Mouse (Mus musculus): ENCODE measurements around the gene Mef2a. TPM values are rescaled to one million over a fixed set of nuclear protein-coding genes. Genes with fewer than 3 reads are reported as not detected.

Gene Mef2a
- polyA plus RNA-seq, 1 experiment from 2014 or later, result 38.4 TPM

DNA sequence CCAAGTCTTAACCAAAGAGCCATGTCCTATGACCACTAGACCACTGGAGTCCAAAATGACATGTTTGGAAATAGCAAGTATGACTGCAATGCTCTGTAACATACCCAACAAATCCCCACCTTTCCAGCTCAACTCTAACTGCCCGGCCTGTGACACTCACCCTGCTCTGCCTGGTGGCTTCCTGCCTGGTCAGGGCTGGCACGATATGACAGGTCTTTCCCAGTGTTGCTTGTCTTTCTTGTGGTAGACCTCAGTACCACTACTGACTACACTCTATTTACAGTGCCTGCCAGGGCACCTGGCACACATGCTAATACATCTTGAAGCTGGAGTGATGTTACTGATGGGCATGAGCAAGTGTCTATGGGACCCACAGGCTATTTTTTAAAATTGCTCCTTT is 134.9 kb downstream of the Mef2a start:
- H3K27ac ChIP-seq, result no peak overlapping the region
- no peak for ATAC-seq (ENCODE audit: insufficient read depth, low FRiP score, low read depth)
- no peak overlapping the region for H3K4me3 ChIP-seq (replicated peaks)
- H3K9me3 ChIP-seq, result no peaks in the 10 kb centered on the region
- H3K9ac ChIP-seq, result no peak overlapping the region
- no peak overlapping the region for H3K4me2 ChIP-seq
- peaks cover 20% of the 10 kb centered on the region for H3K36me3 ChIP-seq
- 81% methylated on average over 2 of the region's 2 CpGs for WGBS
- no peaks in the 10 kb centered on the region for H3K27me3 ChIP-seq (replicated peaks)
- H3K4me1 ChIP-seq, result no peaks in the 10 kb centered on the region

DNA sequence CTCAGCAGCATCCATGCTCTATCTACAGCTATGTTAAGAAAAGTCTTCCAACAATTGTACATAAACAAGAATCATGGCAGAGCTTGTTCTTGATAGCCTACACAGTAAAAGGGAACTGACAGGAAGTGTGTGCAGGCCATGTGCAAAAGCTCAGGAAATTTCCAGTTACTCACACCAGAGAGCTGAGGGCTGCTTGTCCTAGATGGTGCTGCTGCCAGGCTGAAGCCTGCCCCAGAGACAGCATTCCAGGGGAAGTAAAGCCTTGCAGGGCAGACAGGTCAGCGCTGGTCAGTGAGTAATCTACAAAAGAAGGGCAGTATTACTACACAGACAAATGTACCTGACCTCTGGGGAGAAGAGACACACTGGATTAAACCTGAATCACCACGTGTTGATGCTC is 136.3 kb downstream of the Mef2a start:
- H3K9me3 ChIP-seq, result no peaks in the 10 kb centered on the region
- no peak overlapping the region for H3K27ac ChIP-seq
- H3K9ac ChIP-seq, result no peak overlapping the region
- no peaks in the 10 kb centered on the region for H3K4me1 ChIP-seq
- peaks cover 20% of the 10 kb centered on the region for H3K36me3 ChIP-seq
- H3K27me3 ChIP-seq (replicated peaks), result no peaks in the 10 kb centered on the region
- no peak for ATAC-seq (ENCODE audit: insufficient read depth, low FRiP score, low read depth)
- no peak overlapping the region for H3K4me2 ChIP-seq
- WGBS, result 83% methylated on average over 2 of the region's 2 CpGs
- no peak overlapping the region for H3K4me3 ChIP-seq (replicated peaks)

DNA sequence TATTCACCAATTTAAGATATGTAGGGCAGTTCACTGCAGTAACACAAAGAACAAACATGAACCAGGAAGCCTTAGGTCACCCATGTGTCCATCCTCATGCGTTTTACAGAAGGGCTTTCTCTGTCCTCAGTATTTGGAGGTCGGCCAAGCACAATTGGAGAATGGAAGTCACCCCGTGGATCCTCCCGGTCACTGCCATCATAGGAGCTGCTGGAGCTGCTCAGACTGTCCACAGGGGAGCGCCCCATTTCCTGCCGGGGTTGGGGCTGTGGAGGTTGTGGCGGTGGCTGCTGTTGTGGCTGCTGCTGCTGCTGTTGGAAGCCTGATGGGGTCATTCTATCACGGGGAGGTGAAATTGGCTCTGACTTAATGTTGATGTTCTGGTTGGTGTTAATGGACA is 137.9 kb downstream of the Mef2a start:
- WGBS, result 70% methylated on average over 8 of the region's 8 CpGs
- no peak for ATAC-seq (ENCODE audit: insufficient read depth, low FRiP score, low read depth)
- peaks cover 26% of the 10 kb centered on the region for H3K36me3 ChIP-seq

DNA sequence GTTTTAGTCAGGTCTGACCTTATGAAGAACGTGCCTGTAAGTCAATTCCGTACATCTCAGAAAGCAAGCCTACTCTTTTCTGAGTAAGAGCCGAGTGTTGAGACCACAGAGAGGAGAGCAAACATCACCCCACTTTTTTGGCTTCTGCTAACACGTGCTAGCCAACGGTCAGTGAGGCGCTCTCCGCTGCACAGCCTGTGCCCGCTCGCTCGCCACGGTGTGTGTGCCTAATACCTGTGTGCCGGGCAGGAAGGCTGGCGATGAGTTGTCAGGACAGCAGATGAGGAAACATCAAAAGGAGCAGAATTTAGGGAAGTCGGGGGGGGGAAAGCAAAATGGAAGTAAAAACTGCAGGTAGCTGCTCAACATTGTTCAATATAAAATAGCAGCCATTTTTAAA is 140.2 kb downstream of the Mef2a start:
- no peak overlapping the region for H3K9ac ChIP-seq
- no peak overlapping the region for H3K4me2 ChIP-seq
- ATAC-seq (ENCODE audit: insufficient read depth, low FRiP score, low read depth), result no peak
- peaks cover 26% of the 10 kb centered on the region for H3K36me3 ChIP-seq
- H3K27me3 ChIP-seq (replicated peaks), result no peaks in the 10 kb centered on the region
- H3K4me3 ChIP-seq (replicated peaks), result no peak overlapping the region
- WGBS, result 90% methylated on average over 14 of the region's 14 CpGs
- H3K4me1 ChIP-seq, result no peaks in the 10 kb centered on the region
- H3K9me3 ChIP-seq, result no peaks in the 10 kb centered on the region
- no peak overlapping the region for H3K27ac ChIP-seq

More for the DNA sequence above, 137.9 kb downstream of the Mef2a start:
- no peak overlapping the region for H3K4me2 ChIP-seq
- H3K9me3 ChIP-seq, result no peaks in the 10 kb centered on the region
- H3K4me1 ChIP-seq, result no peaks in the 10 kb centered on the region
- no peak overlapping the region for H3K9ac ChIP-seq
- no peaks in the 10 kb centered on the region for H3K27me3 ChIP-seq (replicated peaks)
- H3K4me3 ChIP-seq (replicated peaks), result no peak overlapping the region
- no peak overlapping the region for H3K27ac ChIP-seq

DNA sequence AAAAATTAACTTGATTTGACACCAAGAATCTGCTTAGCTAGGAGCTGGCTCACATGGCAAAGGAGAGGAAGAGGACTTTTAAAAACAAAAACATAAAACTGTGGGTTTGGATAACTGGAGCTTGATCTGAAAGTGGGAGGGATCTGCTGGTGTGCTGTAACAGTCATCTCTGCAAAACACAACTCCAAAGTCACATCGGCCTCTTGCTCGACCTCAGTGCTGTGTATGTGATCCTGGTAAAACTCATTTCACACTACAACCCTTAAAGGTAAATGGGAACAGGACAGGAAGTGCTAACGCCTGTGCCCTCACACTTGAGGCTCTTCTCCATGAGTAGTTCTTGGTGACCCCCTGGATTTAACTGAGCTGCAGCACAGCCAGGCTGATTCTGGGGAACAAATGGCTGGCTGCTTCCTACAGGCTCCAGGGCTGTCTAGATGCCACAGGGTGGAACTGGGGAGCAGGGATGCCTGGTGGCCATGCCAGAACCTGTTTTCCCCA is 142.0 kb downstream of the Mef2a start:
- no peak overlapping the region for H3K27ac ChIP-seq
- no peak overlapping the region for H3K9ac ChIP-seq
- H3K4me1 ChIP-seq, result no peaks in the 10 kb centered on the region
- H3K4me2 ChIP-seq, result no peak overlapping the region
- no peaks in the 10 kb centered on the region for H3K9me3 ChIP-seq
- H3K27me3 ChIP-seq (replicated peaks), result no peaks in the 10 kb centered on the region
- H3K36me3 ChIP-seq, result peaks cover 33% of the 10 kb centered on the region
- WGBS, result 78% methylated on average over 3 of the region's 3 CpGs
- H3K4me3 ChIP-seq (replicated peaks), result no peak overlapping the region
- ATAC-seq (ENCODE audit: insufficient read depth, low FRiP score, low read depth), result no peak

DNA sequence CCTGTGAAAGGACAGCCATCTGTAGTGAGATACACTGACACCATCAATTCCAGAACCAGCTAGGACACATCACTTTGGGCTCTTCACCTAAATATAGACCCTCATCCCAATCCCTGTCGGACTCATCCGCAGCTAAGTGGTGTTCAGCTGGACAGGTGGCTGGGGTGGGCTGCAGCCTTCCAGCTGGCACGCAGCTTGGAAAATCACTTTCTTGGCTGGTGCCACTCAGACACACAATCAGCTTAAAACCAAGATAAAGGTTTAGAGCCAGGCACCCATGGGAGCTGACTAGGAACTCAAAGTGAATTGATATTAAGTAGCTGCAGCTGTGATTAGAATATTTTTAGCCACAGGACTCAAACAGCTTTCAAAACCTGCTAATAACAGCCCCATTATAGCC is 142.4 kb downstream of the Mef2a start:
- Histone ChIP-seq H3K4me1 (no peaks in the 10 kb centered on the region), H3K9ac (no peak overlapping the region), H3K27me3 (replicated peaks) (no peaks in the 10 kb centered on the region), H3K27ac (no peak overlapping the region), H3K36me3 (peaks cover 32% of the 10 kb centered on the region), H3K4me3 (replicated peaks) (no peak overlapping the region), H3K9me3 (no peaks in the 10 kb centered on the region), H3K4me2 (no peak overlapping the region)
- WGBS, result 83% methylated on average over 3 of the region's 3 CpGs
- ATAC-seq (ENCODE audit: insufficient read depth, low FRiP score, low read depth), result no peak

DNA sequence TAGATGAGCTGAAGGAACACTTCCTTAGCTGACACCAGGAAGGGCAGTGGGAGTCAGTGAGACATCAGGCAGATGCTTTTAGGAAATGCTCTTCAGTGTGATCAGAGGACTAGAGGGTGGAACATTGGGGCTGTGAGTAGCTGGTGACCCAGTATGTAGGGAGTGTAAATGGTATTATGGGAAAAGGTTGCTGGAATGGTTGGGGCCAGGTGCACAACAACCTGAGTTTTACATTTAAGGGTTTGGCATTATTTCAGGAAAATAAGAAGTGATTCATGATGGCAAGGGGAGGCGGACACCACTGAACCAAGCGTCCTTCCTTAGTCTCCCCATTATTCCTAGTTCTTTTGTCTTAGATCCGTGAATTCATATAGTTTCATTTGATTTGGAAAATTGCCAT is 143.0 kb downstream of the Mef2a start:
- Histone ChIP-seq H3K4me3 (replicated peaks) (no peak overlapping the region), H3K36me3 (peaks cover 28% of the 10 kb centered on the region), H3K9ac (no peak overlapping the region), H3K27me3 (replicated peaks) (no peaks in the 10 kb centered on the region), H3K27ac (no peak overlapping the region), H3K9me3 (no peaks in the 10 kb centered on the region), H3K4me1 (no peaks in the 10 kb centered on the region), H3K4me2 (no peak overlapping the region)
- no peak for ATAC-seq (ENCODE audit: insufficient read depth, low FRiP score, low read depth)
- 80% methylated on average over 3 of the region's 3 CpGs for WGBS

DNA sequence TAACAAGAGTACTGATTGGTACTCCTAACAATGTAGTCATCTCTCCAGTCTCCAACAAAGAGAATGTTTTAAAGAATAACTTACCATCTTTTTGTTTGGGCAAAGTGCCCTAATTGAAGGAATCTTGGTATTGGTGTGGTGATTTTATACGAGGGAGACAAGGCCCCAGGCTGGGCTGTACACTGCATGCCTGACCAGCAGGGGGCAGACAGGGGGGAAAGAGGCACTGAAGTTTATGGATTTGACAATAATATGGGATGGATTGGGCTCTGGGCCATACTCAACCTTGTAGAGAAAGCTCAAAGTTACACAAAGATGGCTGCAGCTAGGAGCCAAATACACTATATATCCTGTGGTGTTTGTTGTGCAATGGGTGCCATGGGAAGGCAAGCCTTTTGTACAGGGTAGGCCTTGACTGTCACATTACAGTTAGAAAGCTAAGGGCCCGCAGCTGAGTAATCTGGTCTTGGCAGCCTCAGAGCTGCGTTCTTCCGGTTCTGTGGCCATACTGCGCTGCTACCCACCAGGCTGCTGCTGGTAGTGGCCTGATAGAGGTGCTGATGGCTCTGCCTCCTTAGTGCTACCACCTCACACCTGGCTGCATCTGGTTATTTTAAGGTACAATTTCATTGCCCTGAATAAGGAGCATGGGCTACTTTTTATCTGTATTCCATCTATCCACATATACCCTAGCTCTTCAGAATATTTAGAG is 143.6 kb downstream of the Mef2a start:
- 84% methylated on average over 5 of the region's 5 CpGs for WGBS
- Histone ChIP-seq H3K27me3 (replicated peaks) (no peaks in the 10 kb centered on the region), H3K9me3 (no peaks in the 10 kb centered on the region), H3K4me1 (no peaks in the 10 kb centered on the region), H3K4me2 (no peak overlapping the region), H3K36me3 (peaks cover 22% of the 10 kb centered on the region), H3K27ac (no peak overlapping the region), H3K4me3 (replicated peaks) (no peak overlapping the region), H3K9ac (no peak overlapping the region)
- ATAC-seq (ENCODE audit: insufficient read depth, low FRiP score, low read depth), result no peak; the same call in 1 of the 2 replicates

DNA sequence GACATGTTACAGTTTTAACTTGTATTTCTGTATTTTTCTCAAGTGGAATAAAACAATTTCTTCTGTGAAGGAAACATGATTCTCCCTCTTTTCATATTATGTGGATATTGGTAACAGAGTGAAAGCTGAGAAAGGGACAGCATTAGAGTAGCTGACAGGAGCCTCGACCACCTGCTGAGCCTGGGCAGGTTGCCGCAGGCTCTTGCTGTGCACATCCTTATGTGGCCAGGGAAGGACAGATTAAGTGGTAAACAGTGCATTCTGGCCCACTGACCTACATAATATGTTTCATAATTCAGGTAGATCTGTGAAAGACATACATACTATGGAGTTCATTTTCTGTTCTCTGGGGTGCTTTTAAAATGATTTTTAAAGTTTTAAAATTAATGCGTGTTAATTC is 144.3 kb downstream of the Mef2a start:
- Histone ChIP-seq H3K27ac (no peak overlapping the region), H3K27me3 (replicated peaks) (no peaks in the 10 kb centered on the region), H3K36me3 (peaks cover 22% of the 10 kb centered on the region), H3K9ac (no peak overlapping the region), H3K4me3 (replicated peaks) (no peak overlapping the region), H3K4me2 (no peak overlapping the region), H3K9me3 (no peaks in the 10 kb centered on the region), H3K4me1 (peaks cover 4% of the 10 kb centered on the region; the same call in 1 of the 2 replicates)
- no peak for ATAC-seq (ENCODE audit: insufficient read depth, low FRiP score, low read depth)
- WGBS, result 76% methylated on average over 3 of the region's 3 CpGs

DNA sequence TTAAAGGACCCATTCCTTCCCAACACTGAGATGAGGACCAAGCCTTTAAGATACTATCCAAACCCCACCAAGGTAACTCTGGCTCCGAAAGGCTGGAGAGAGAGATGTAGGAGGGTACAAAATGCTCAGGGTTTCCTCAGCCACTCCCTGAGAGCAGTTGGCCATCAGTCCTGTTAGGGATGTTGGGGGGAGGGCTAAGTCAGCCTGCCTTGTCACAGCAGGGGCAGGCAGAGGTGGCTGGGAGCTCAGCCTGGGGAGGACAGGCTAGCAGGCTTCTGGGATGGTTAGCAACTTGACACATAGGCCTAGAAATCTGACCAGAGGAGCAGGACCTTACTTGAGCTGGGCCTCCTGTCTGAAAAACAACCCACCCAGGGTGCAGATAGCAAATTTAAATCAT is 145.1 kb downstream of the Mef2a start:
- peaks cover 22% of the 10 kb centered on the region for H3K36me3 ChIP-seq
- no peak overlapping the region for H3K9ac ChIP-seq
- no peaks in the 10 kb centered on the region for H3K27me3 ChIP-seq (replicated peaks)
- no peak for ATAC-seq (ENCODE audit: insufficient read depth, low FRiP score, low read depth)
- WGBS, result 43% methylated on average over 1 of the region's 1 CpGs
- no peak overlapping the region for H3K27ac ChIP-seq
- no peak overlapping the region for H3K4me3 ChIP-seq (replicated peaks)
- no peaks in the 10 kb centered on the region for H3K9me3 ChIP-seq
- H3K4me1 ChIP-seq, result peaks cover 10% of the 10 kb centered on the region
- no peak overlapping the region for H3K4me2 ChIP-seq

DNA sequence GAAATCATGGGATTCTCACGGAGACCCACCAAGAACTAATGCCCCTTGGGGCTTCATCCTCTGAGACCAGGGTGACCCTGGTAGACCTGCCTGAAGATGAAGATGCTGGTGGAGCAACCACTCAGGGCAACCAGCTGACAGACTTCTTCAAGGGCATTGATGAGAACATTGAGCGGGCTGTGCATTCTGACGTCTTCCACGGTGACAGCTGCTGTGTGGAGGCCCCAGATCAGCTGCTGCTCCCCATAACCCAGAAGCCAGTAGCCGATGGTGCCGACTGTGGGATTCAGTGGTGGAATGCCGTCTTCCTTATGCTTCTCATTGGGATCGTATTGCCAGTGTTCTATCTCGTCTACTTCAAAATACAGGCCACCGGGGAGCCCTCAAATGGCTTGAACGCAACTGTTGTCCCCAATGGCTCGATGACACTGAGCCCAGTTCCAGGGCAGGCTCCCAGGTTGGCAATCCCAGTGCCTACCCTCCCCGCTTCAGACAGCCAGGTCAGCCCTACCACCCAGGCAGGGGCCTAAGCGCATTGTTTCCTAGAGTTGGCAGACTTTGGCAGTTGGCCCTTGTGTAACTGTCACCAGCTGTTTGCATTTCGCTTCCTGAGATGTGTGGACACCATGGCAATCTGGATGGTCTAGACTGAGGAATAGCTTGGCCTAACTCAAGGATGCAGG is 146.6 kb downstream of the Mef2a start:
- H3K4me2 ChIP-seq, result no peak overlapping the region
- H3K9me3 ChIP-seq, result no peaks in the 10 kb centered on the region
- peaks cover 22% of the 10 kb centered on the region for H3K36me3 ChIP-seq
- no peak overlapping the region for H3K9ac ChIP-seq
- H3K27me3 ChIP-seq (replicated peaks), result no peaks in the 10 kb centered on the region
- H3K27ac ChIP-seq, result no peak overlapping the region
- ATAC-seq (ENCODE audit: insufficient read depth, low FRiP score, low read depth), result no peak
- no peak overlapping the region for H3K4me3 ChIP-seq (replicated peaks)
- 92% methylated on average over 15 of the region's 15 CpGs for WGBS
- peaks cover 15% of the 10 kb centered on the region for H3K4me1 ChIP-seq

DNA sequence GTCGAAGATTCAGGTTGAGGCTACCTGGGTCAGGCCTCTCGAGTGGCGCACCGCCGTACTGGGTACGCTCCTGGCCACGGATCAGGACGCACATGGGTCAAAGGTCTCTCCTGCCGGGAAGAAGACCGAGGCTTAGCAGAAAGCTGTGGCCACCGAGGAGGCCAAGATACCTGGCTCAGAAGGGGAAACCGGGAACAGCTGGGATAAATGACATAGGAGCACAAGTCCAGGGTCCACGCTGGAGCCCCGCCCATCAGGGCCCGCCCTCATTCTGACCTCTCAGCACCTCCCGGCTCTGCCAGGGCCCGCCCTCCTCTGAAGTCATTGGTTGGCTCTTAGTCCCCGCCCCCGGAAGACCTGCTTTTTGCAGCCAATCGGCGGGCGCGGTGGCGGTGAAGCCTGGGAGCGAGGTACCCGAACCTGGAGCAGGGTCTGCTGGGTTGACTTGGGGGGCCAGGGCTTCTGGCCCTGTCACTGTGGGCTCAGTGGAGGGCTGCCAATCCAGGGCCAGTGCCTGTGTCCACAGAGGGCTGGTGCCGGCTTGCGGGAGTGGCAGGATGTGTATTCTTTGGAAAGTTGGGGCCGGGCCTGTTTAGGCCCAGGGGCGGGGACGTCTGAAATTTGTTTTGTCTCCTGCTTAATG is 150.3 kb downstream of the Mef2a start, which contains the start of gene Lysmd4:
Gene Lysmd4 (plus strand): TSS at position 325 of the 643 bp plus-strand sequence.
- Histone ChIP-seq H3K27me3 (replicated peaks) (no peaks in the 10 kb centered on the region), H3K9ac (peak within 1 kb of the TSS; percentile 66), H3K9me3 (no peaks in the 10 kb centered on the region), H3K4me2 (peak within 1 kb of the TSS; percentile 91), H3K27ac (peak within 1 kb of the TSS; percentile 72), H3K4me1 (peaks cover 15% of the 10 kb centered on the region), H3K36me3 (peaks cover 15% of the 10 kb centered on the region), H3K4me3 (replicated peaks) (peak within 1 kb of the TSS; percentile 82)
- 3% methylated on average over 31 of the region's 31 CpGs for WGBS
- ATAC-seq (ENCODE audit: insufficient read depth, low FRiP score, low read depth), result peak; percentile 96

All from stomach, embryonic 15.5 days (tissue).